Mouse (Mus musculus) limb, embryonic 10.5 days (tissue): ENCODE measurements around the gene Tmem217. TPM values are rescaled to one million over a fixed set of nuclear protein-coding genes. Genes with fewer than 3 reads are reported as not detected.

Experiments used
- DNase-seq: peaks from one replicate; pipeline ENCODE4 v3.0.0-alpha.2; 2017; ENCODE audit warnings: low spot score
- H3K27ac ChIP-seq: fragments of 300-500 bp; sonication (generic); 2 replicates; pipeline ENCODE4 v1.5.1; 2016; ENCODE audit warnings: mild to moderate bottlenecking
- H3K27me3 ChIP-seq: fragments of 300-500 bp; sonication (generic); 2 replicates; pipeline ENCODE4 v1.6.1; 2016; ENCODE audit warnings: low read depth, mild to moderate bottlenecking; ENCODE audit not compliant: poor library complexity, severe bottlenecking
- H3K36me3 ChIP-seq: fragments of 300-500 bp; sonication (generic); 2 replicates; pipeline ENCODE4 v1.6.1; 2016; ENCODE audit warnings: mild to moderate bottlenecking, moderate library complexity
- H3K4me1 ChIP-seq: fragments of 300-500 bp; sonication (generic); 2 replicates; pipeline ENCODE4 v1.6.1; 2016
- H3K4me3 ChIP-seq: fragments of 300-500 bp; sonication (generic); 2 replicates; pipeline ENCODE4 v1.5.1; 2016; ENCODE audit warnings: mild to moderate bottlenecking, moderate library complexity
- H3K9me3 ChIP-seq: fragments of 300-500 bp; sonication (generic); replicated peaks from 2 replicates; pipeline ENCODE4 v1.6.1; 2016; ENCODE audit warnings: mild to moderate bottlenecking
- WGBS: fragments of 180-500 bp; shearing (Covaris S2); methylation state at CpG from one replicate; pipeline ENCODE4 v1.1.7; 2016; 5-methylcytosine and 5-hydroxymethylcytosine counted together
- polyA plus RNA-seq: library from polyadenylated mRNA; unstranded; fragments of >200 nt; fragmentation: Nextera tagmentation; extraction: Ambion mirVana; gene quantifications from 2 replicates; pipeline ENCODE4 v1.2.1, GENCODE M21; 2016

Gene Tmem217
- polyA plus RNA-seq, 1 experiment from 2014 or later = 0.90 TPM

- whole genome bisulfite sequencing = 86% methylated on average over 6 of the region's 6 CpGs
- H3K36me3 ChIP-seq = peaks cover 88% of the 10 kb centered on the region
These were observed 17.6 kb upstream of the Tmem217 start for GRCm38 (mm10) chr17:29569831-29570230.

GRCm38 (mm10) chr17:29568435-29568834 lies 16.2 kb upstream of the Tmem217 start:
- H3K36me3 ChIP-seq = peaks cover 86% of the 10 kb centered on the region
- H3K27me3 ChIP-seq = no peaks in the 10 kb centered on the region
- H3K4me3 ChIP-seq = no peak overlapping the region
- H3K27ac ChIP-seq = no peak overlapping the region
- 89% methylated on average over 15 of the region's 15 CpGs for WGBS
- no peaks in the 10 kb centered on the region for H3K9me3 ChIP-seq
- DNase-seq = no peak
- 0 out of 2 replicates have a peak, but pooled peaks cover 8% of the 10 kb centered on the region for H3K4me1 ChIP-seq

More at GRCm38 (mm10) chr17:29569831-29570230, 17.6 kb upstream of the Tmem217 start:
- 0 out of 2 replicates have a peak, but pooled peaks cover 8% of the 10 kb centered on the region for H3K4me1 ChIP-seq
- DNase-seq = no peak
- H3K27ac ChIP-seq = no peak overlapping the region
- no peaks in the 10 kb centered on the region for H3K9me3 ChIP-seq
- no peaks in the 10 kb centered on the region for H3K27me3 ChIP-seq
- no peak overlapping the region for H3K4me3 ChIP-seq

GRCm38 (mm10) chr17:29565521-29565920 lies 13.3 kb upstream of the Tmem217 start:
- WGBS = 98% methylated on average over 5 of the region's 5 CpGs
- Histone ChIP-seq H3K27me3 (no peaks in the 10 kb centered on the region), H3K9me3 (no peaks in the 10 kb centered on the region), H3K4me1 (0 out of 2 replicates have a peak, but pooled peaks cover 8% of the 10 kb centered on the region), H3K27ac (no peak overlapping the region), H3K36me3 (peaks cover 57% of the 10 kb centered on the region), H3K4me3 (no peak overlapping the region)
- DNase-seq = no peak

- H3K9me3 ChIP-seq = no peaks in the 10 kb centered on the region
- no peak overlapping the region for H3K27ac ChIP-seq
- WGBS = 76% methylated on average over 5 of the region's 5 CpGs
- H3K27me3 ChIP-seq = no peaks in the 10 kb centered on the region
- H3K4me1 ChIP-seq = no peaks in the 10 kb centered on the region
- no peak for DNase-seq
- H3K36me3 ChIP-seq = peaks cover 31% of the 10 kb centered on the region
- no peak overlapping the region for H3K4me3 ChIP-seq
These were observed 6.3 kb upstream of the Tmem217 start for GRCm38 (mm10) chr17:29558476-29558875.

GRCm38 (mm10) chr17:29556893-29557292 lies 4.7 kb upstream of the Tmem217 start:
- H3K27me3 ChIP-seq = no peaks in the 10 kb centered on the region
- no peak for DNase-seq
- no peak overlapping the region for H3K4me3 ChIP-seq
- H3K36me3 ChIP-seq = peaks cover 31% of the 10 kb centered on the region
- no peak overlapping the region for H3K27ac ChIP-seq
- H3K4me1 ChIP-seq = no peaks in the 10 kb centered on the region
- H3K9me3 ChIP-seq = no peaks in the 10 kb centered on the region
- 85% methylated on average over 7 of the region's 7 CpGs for WGBS

GRCm38 (mm10) chr17:29556456-29556855 lies 4.3 kb upstream of the Tmem217 start:
- Histone ChIP-seq H3K27ac (no peak overlapping the region), H3K4me3 (no peak overlapping the region), H3K4me1 (no peaks in the 10 kb centered on the region), H3K36me3 (peaks cover 31% of the 10 kb centered on the region), H3K9me3 (no peaks in the 10 kb centered on the region), H3K27me3 (no peaks in the 10 kb centered on the region)
- DNase-seq = no peak
- 93% methylated on average over 10 of the region's 10 CpGs for WGBS

GRCm38 (mm10) chr17:29554176-29554575 lies 2.0 kb upstream of the Tmem217 start:
- Histone ChIP-seq H3K9me3 (no peaks in the 10 kb centered on the region), H3K4me3 (no peak overlapping the region), H3K27me3 (no peaks in the 10 kb centered on the region), H3K4me1 (peaks cover 19% of the 10 kb centered on the region), H3K27ac (no peak overlapping the region), H3K36me3 (peaks cover 22% of the 10 kb centered on the region)
- no peak for DNase-seq

GRCm38 (mm10) chr17:29551019-29551418 lies 1.2 kb downstream of the Tmem217 start:
- Histone ChIP-seq H3K9me3 (no peaks in the 10 kb centered on the region), H3K27ac (no peak overlapping the region), H3K4me3 (peak overlapping the region; percentile 99; the same call in 1 of the 2 replicates), H3K4me1 (peaks cover 20% of the 10 kb centered on the region), H3K27me3 (0 out of 2 replicates have a peak, but pooled peaks cover 3% of the 10 kb centered on the region), H3K36me3 (peaks cover 9% of the 10 kb centered on the region; the same call in 1 of the 2 replicates)
- no peak for DNase-seq
- WGBS = 68% methylated on average over 6 of the region's 6 CpGs

GRCm38 (mm10) chr17:29549543-29550428 lies 2.4 kb downstream of the Tmem217 start, which contains the start of the genes Gm17657 and Tbc1d22b:
Gm17657 (minus strand) TSS chr17:29549638.
Tbc1d22b (plus strand) TSS chr17:29549785.
- no peaks in the 10 kb centered on the region for H3K9me3 ChIP-seq
- 0 out of 2 replicates have a peak, but pooled peaks cover 3% of the 10 kb centered on the region for H3K27me3 ChIP-seq
- H3K4me1 ChIP-seq = peaks cover 20% of the 10 kb centered on the region
- peak within 1 kb of the TSS; percentile 94 for H3K27ac ChIP-seq
- WGBS = under 1% methylated on average over 44 of the region's 44 CpGs
- H3K4me3 ChIP-seq = peak within 1 kb of the TSS; percentile 99
- 0 out of 2 replicates have a peak, but pooled peaks cover 3% of the 10 kb centered on the region for H3K36me3 ChIP-seq
- DNase-seq = peak; percentile 94

- no peak for DNase-seq
- 61% methylated on average over 8 of the region's 8 CpGs for WGBS
- H3K27me3 ChIP-seq = 0 out of 2 replicates have a peak, but pooled peaks cover 3% of the 10 kb centered on the region
- H3K9me3 ChIP-seq = no peaks in the 10 kb centered on the region
- H3K4me3 ChIP-seq = peak overlapping the region; percentile 99; the same call in 1 of the 2 replicates
- no peak overlapping the region for H3K27ac ChIP-seq
- H3K4me1 ChIP-seq = peaks cover 20% of the 10 kb centered on the region
- H3K36me3 ChIP-seq = no peaks in the 10 kb centered on the region
These were observed 3.2 kb downstream of the Tmem217 start for GRCm38 (mm10) chr17:29548994-29549393.

- WGBS = 73% methylated on average over 3 of the region's 3 CpGs
- Histone ChIP-seq H3K36me3 (no peaks in the 10 kb centered on the region), H3K27me3 (0 out of 2 replicates have a peak, but pooled peaks cover 3% of the 10 kb centered on the region), H3K27ac (no peak overlapping the region), H3K4me1 (peaks cover 20% of the 10 kb centered on the region), H3K9me3 (no peaks in the 10 kb centered on the region), H3K4me3 (no peak overlapping the region)
- DNase-seq = no peak
These were observed 3.7 kb downstream of the Tmem217 start for GRCm38 (mm10) chr17:29548494-29548893.

GRCm38 (mm10) chr17:29545241-29545640 lies 6.9 kb downstream of the Tmem217 start:
- Histone ChIP-seq H3K27me3 (0 out of 2 replicates have a peak, but pooled peaks cover 3% of the 10 kb centered on the region), H3K4me3 (no peak overlapping the region), H3K9me3 (no peaks in the 10 kb centered on the region), H3K27ac (no peak overlapping the region), H3K36me3 (no peaks in the 10 kb centered on the region), H3K4me1 (peaks cover 9% of the 10 kb centered on the region)
- DNase-seq = no peak
- WGBS = 94% methylated on average over 5 of the region's 5 CpGs

GRCm38 (mm10) chr17:29544064-29544463 lies 8.1 kb downstream of the Tmem217 start:
- Histone ChIP-seq H3K4me1 (no peaks in the 10 kb centered on the region), H3K27me3 (0 out of 2 replicates have a peak, but pooled peaks cover 3% of the 10 kb centered on the region), H3K4me3 (no peak overlapping the region), H3K9me3 (no peaks in the 10 kb centered on the region), H3K36me3 (no peaks in the 10 kb centered on the region), H3K27ac (no peak overlapping the region)
- DNase-seq = no peak
- WGBS = 78% methylated on average over 2 of the region's 2 CpGs
